Mouse (Mus musculus) MN1 (cell line): ENCODE data around the gene Sowahb.
A peak's percentile ranks its signal among the peaks of the same experiment; 100 is the strongest.
"Not testable (repeated sequence)": the region's sequence is repeated elsewhere in the genome, so short reads cannot be mapped to it uniquely, and the experiment has no call there.

Source experiments
- DNase-seq: peaks from one replicate; pipeline ENCODE4 v3.0.0-alpha.2; 2016; ENCODE audit warnings: low spot score

Sowahb gene

GRCm38 (mm10) chr5:93042831-93043687, 1.8 kb downstream of the Sowahb start:
- no peak for DNase-seq

- no peak for DNase-seq
These were observed 2.8 kb downstream of the Sowahb start for GRCm38 (mm10) chr5:93042031-93042430.

- DNase-seq = no peak
These were observed 3.5 kb downstream of the Sowahb start for GRCm38 (mm10) chr5:93041276-93041675.

- DNase-seq = no peak
These were observed 4.7 kb downstream of the Sowahb start for GRCm38 (mm10) chr5:93040095-93040494.

GRCm38 (mm10) chr5:93036254-93036653, 8.6 kb downstream of the Sowahb start:
- no peak for DNase-seq

GRCm38 (mm10) chr5:93035285-93035684, 9.5 kb downstream of the Sowahb start:
- no peak for DNase-seq

GRCm38 (mm10) chr5:93033087-93033870, 11.5 kb downstream of the Sowahb start:
- no peak for DNase-seq

- DNase-seq = no peak
These were observed 12.2 kb downstream of the Sowahb start for GRCm38 (mm10) chr5:93032621-93033020.

- no peak for DNase-seq
These were observed 14.0 kb downstream of the Sowahb start for GRCm38 (mm10) chr5:93030869-93031268.

GRCm38 (mm10) chr5:93030411-93030810, 14.4 kb downstream of the Sowahb start:
- DNase-seq = no peak

- no peak for DNase-seq
These were observed 17.6 kb downstream of the Sowahb start for GRCm38 (mm10) chr5:93027120-93027675.

- DNase-seq = no peak
These were observed 18.2 kb downstream of the Sowahb start for GRCm38 (mm10) chr5:93026437-93027119.

- no peak for DNase-seq
These were observed 20.0 kb downstream of the Sowahb start for GRCm38 (mm10) chr5:93024754-93025280.

GRCm38 (mm10) chr5:93022126-93022797, 22.6 kb downstream of the Sowahb start:
- no peak for DNase-seq

GRCm38 (mm10) chr5:93020024-93020666, 24.7 kb downstream of the Sowahb start:
- DNase-seq = no peak

- DNase-seq = not testable (repeated sequence)
These were observed 25.6 kb downstream of the Sowahb start for GRCm38 (mm10) chr5:93019207-93019606.

GRCm38 (mm10) chr5:93017678-93018077, 27.1 kb downstream of the Sowahb start:
- DNase-seq = no peak

GRCm38 (mm10) chr5:93008256-93008655, 36.6 kb downstream of the Sowahb start:
- DNase-seq = no peak

GRCm38 (mm10) chr5:93005815-93006341, 38.9 kb downstream of the Sowahb start:
- peak; percentile 61 for DNase-seq

GRCm38 (mm10) chr5:93005229-93005814, 39.5 kb downstream of the Sowahb start:
- DNase-seq = peak; percentile 39
